Mouse (Mus musculus) heart, postnatal 0 days (tissue): Measurements from ENCODE around the gene Sfxn3.

ENCODE experiments used
- CTCF ChIP-seq: IDR thresholded peaks from 2 replicates; pipeline ENCODE4 v1.5.1; 2016; ENCODE audit warnings: antibody characterized with exemption, control low read depth, low read depth
- EP300 ChIP-seq: IDR thresholded peaks from 2 replicates; pipeline ENCODE4 v1.6.1; 2016; ENCODE audit warnings: antibody characterized with exemption, low read depth

GRCm38 (mm10) chr19:45054892-45055690 lies 7.8 kb downstream of the Sfxn3 start:
- TF ChIP-seq CTCF (no peak), EP300 (no peak)
